Mouse (Mus musculus) gastrocnemius, postnatal 36 days (tissue): ENCODE measurements around the gene Sox13. TPM values are rescaled to one million over a fixed set of nuclear protein-coding genes. Genes with fewer than 3 reads are reported as not detected.

ENCODE experiments used
- DNase-seq, 2 experiments: peaks; one replicate each; pipeline ENCODE4 v3.0.0; 2022
- intact Hi-C: fragments of 180-260 bp; cut with DNase I; formaldehyde crosslinking; loops from one replicate; pipeline ENCODE4 v1.15.1; 2025
- total RNA-seq, 2 experiments: library from RNA; stranded (reverse); gene quantifications; 2 replicates each; pipeline ENCODE4 v1.2.3; 2021

The Sox13 gene
- total RNA-seq, 2 experiments from 2014 or later, result 6.7 to 9.6 TPM

- no peak for DNase-seq
- intact Hi-C loops, result no loop called here
Observed at GRCm38 (mm10) chr1:133432566-133432965, 8.4 kb upstream of the Sox13 start.

DNA sequence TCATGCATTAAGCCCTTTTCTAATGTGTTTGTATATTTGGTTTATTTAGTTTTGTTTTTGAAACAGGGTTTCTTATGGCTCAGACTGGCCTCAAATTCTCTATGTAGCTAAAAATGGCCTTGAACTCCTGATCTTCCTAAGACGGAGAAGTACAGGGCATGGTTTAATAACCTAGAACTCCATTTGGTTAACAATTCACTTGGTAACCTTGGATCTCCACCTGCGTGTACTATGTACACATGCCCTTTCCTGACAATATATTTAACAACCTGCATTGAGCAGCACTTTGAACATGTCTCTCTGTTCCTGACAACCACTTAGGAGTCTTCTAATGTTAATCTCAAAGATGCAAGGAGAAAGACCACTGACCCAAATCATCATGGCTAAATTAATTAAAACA lies 7.0 kb upstream of the Sox13 start:
- intact Hi-C loops, result no loop called here
- DNase-seq, result no peak

DNA sequence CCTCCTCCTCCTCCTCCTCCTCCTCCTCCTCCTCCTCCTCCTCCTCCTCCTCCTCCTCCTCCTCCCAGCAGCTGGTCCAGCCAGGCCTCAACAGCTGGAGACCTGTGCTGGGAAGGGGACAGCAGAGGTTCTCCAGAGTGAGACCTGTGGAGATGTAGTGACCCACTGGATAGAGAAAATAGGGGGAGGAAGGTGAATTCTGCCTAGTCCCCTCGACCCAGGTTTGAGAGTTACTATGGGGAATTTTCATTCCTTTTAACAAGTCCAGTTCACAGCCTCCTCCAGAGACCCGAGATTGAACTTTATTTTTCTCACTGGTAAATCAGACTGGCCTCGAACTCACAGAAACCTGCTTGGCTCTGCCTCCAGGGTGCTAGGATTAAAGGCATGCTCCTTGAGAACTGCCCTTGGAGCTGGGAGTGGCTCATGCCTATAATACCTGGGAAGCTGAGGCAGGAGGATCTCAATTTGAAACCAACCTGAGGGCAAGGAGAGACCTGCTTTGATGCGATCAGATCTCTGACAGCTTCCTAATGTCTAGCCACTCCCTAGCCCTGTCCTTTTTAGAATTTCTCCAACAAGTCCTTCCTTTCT lies 467 bp upstream of the Sox13 start:
- intact Hi-C loops, result no loop called here

DNA sequence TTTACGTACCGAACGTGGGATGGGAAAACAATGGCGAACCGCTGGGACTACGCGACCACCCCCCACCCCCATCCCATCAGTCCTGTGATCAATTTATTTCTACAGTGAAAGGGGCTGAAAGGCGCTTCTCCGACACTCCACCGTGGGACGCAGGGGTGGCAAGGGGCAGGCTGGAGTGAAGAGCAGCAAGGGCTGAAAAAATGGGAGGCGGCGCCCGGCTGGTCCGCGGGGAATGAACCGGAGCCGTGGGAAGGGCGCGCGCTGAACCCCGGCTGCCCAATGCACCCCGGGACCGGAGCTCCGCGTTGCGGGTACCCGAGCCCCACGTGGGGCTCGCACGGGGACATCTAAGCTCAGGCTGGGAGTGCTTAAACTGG lies 1.0 kb downstream of the Sox13 start:
- intact Hi-C loops, result no loop called here
- no peak for DNase-seq

More for the DNA sequence above, 467 bp upstream of the Sox13 start:
- DNase-seq, result no peak

DNA sequence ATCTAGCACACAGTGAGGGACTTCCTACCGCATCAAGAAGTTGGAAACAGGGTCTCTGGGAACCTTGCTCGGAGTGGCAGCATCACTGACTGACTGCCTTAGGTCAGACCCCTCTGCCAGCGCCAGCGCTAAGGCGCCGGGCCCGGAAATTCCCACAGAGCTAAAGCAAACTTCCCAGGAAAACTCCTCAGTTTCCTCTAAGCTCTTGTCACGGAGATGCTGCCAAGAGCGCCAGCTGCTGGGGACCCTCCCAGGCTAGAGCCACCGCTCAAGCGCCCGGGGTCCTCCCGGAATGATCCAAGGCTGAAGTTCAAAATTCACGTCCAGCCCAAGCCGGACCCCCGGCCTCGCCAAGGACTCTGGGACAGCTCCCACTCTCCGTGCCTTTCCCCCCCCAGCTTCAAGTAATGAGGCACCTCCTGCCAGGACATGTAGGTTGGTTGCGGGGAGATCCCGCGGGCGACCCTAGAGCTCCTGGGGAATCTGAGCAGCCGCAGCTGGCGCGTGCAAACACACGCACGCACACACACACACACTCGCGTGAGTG lies 1.5 kb downstream of the Sox13 start:
- intact Hi-C loops, result no loop called here
- no peak for DNase-seq

DNA sequence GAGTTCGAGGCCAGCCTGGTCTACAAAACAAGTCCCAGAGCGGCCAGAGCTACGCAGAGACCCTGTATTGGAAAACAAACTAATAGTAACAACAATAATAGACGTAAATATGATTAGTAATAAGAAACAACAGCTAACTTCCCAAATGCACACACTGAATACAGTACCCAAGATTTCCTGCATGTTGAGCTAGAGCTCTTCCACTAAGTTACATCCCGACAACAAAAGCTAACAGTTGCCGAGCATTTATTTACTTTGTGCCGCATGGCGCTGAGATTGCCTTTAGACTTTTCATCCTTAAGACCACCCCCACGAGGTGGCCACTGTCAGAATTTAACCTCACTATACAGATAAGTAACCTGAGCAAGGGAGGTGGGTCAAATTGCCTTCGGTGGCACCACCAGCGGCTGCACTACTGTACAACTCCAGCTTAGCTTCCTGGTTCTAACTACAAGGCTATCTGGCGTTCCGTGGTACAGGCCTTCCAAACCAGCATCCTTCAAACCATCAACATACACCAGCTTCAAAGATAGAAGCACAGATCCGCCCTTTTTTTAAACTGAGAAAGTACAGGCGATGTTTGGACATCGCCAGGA lies 2.1 kb downstream of the Sox13 start:
- intact Hi-C loops, result no loop called here

DNA sequence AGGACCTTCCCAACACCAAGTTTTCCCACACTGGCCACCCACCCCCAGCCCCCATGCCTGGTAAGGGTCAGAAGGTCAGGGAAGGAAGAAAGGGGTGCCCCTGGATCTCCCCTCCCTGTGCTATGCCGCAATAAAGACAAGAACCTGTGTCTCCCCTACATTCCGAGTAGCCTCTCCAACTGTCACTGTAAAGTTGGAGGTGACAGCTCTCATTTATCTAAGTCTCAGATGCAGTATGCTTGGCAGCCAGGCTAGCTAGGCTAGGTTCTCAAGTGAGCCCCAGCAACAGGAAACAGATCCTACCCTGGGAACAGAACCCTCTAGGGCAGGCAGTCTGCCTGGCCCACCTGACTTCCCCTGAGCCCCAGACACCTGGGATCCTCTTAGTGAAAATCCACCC lies 3.1 kb downstream of the Sox13 start:
- intact Hi-C loops, result no loop called here
- no peak for DNase-seq

More for the DNA sequence above, 2.1 kb downstream of the Sox13 start:
- DNase-seq, result no peak

DNA sequence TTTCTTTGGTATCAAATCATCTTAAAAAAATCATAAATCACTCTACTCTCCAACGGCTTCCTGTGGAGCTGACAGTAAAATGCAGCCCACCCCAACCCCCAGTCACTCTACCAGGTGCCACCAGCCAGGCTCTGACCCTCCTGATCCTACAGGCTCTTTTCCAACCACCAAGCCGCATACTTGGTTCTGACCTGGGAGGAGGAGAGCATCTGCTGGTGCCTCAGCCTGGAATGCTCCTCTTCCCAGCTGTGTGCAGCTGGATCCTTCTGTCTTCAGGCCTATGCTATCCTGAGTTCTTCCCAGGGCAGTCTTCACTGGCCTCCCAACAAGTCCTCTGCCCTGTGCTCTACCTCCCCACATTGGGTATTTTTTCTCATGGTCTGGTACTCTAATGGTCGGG lies 3.7 kb downstream of the Sox13 start:
- no peak for DNase-seq
- intact Hi-C loops, result no loop called here

- DNase-seq, result no peak
- intact Hi-C loops, result no loop called here
Observed at GRCm38 (mm10) chr1:133419178-133419834, 4.9 kb downstream of the Sox13 start.

- intact Hi-C loops, result no loop called here
Observed at GRCm38 (mm10) chr1:133418164-133418800, 5.9 kb downstream of the Sox13 start.

GRCm38 (mm10) chr1:133417539-133417938 lies 6.6 kb downstream of the Sox13 start:
- intact Hi-C loops, result no loop called here
- no peak for DNase-seq

More at GRCm38 (mm10) chr1:133418164-133418800, 5.9 kb downstream of the Sox13 start:
- DNase-seq, result peak; percentile 63 to 72

DNA sequence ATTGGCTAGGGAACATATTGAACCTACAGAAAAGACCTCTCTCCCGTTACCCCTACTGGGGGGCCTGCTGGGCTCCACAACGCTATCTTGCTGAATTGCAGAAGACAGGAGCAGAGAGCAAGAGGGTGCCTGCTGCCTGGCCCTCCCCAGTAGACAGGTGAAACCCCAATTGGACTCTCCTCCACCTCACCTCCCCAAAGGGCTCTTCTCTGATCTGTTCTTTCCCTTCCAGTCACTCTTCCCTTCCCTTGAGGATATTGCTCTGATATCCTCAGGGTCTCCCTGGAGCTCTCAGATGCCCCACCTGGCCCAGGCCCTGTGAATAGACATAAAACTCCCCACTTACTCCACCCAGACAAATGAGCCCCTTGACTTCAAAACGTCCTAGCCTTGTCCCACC lies 7.1 kb downstream of the Sox13 start:
- DNase-seq, result no peak
- intact Hi-C loops, result no loop called here

DNA sequence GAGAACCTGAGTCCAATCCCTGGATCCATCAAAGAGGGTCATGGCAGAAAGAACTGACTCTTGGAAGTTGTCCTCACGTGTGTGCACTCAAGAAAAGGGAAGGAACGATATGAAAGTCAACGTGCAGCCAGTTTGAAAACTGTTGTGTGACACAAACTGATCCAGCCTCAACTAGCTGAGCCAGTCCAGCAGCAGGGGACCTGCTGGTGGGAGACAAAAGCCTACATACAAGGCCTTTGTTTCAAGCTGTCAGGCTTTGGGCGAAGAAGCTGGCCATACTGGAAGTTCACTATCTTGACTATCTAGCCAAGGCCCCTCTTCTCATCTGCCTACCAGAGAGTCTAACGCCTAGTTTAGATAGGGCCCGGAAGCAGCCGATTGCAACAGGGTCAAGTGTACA lies 7.7 kb downstream of the Sox13 start:
- no peak for DNase-seq
- intact Hi-C loops, result no loop called here

- intact Hi-C loops, result no loop called here
Observed at GRCm38 (mm10) chr1:133415505-133415904, 8.7 kb downstream of the Sox13 start.

DNA sequence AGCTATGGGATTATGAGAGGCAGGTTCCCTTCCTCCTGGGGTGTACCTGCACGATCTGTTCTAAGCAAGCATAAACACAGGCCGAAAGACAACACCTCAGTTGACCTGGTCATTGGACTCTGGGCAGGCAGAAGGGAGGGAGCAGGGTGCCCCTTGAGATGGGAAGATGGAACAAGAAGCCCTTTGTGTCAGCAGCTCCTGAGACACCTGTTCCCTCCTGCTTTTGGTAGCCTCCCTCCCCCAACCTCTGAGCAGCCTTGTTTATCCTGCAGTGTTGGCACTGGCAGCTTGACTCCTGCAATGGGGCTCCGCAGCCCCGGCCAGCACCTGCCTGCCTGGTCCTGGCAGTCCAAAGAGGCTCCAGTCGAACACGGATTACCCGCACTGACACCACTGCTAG lies 9.1 kb downstream of the Sox13 start:
- DNase-seq, result no peak
- intact Hi-C loops, result no loop called here

More at GRCm38 (mm10) chr1:133415505-133415904, 8.7 kb downstream of the Sox13 start:
- DNase-seq, result no peak

GRCm38 (mm10) chr1:133412941-133413340 lies 11.2 kb downstream of the Sox13 start:
- intact Hi-C loops, result no loop called here
- DNase-seq, result no peak

- intact Hi-C loops, result no loop called here
- no peak for DNase-seq
Observed at GRCm38 (mm10) chr1:133411506-133412147, 12.6 kb downstream of the Sox13 start.

DNA sequence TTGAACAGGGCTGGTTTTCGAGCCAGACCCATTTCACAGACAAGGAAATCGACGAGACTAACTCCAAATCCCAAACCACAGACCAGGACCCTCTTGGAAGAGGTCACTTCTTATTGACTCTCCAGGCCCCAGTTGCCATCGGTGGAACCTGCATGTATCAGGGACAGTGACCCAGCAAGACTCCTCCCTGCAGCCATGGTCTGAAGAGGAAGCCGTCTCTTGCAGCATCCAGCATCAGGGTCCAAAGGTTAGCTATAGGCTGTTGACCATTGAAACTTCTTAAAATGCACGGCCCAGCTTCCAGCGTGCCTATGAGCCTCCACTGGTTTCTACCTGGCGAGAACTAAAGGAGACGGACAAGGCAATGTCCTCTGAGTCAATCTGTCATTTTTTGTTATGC lies 14.4 kb downstream of the Sox13 start:
- intact Hi-C loops, result no loop called here

GRCm38 (mm10) chr1:133408880-133409516 lies 15.2 kb downstream of the Sox13 start:
- intact Hi-C loops, result no loop called here
- no peak for DNase-seq

More for the DNA sequence above, 14.4 kb downstream of the Sox13 start:
- no peak for DNase-seq

- intact Hi-C loops, result no loop called here
Observed at GRCm38 (mm10) chr1:133408321-133408720, 15.9 kb downstream of the Sox13 start.

More at GRCm38 (mm10) chr1:133408321-133408720, 15.9 kb downstream of the Sox13 start:
- DNase-seq, result no peak
